In the genomic region with DNA sequence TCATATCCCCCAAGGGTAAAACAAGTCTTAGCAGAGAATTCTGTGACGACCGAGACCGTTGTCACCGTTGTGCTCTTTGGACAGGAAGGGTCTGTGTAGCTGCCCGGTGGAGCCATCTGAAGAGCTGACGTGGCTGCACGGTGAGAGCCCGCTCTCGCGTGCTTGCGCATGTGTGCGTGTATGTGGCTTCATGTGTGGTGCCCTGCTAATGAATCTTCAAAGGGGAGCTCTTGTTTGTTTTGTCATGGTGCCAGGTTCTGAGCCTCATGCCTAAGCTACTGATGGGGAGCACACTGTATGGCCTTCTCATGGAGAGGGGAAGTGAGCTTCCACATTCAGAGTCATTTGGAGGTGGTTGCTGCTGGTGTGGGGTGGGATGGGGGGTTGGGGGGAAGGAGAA, we compare ENCODE assay signal across 17 mouse cellular contexts.
DNase-seq lines count a peak whose midpoint lies in the region; ATAC-seq lines count a peak whose summit lies in the region.
"Had no signal": no experiment of that assay in that cellular context is flagged by ENCODE, and none has a peak within 500 bp of the region (broad histone marks: within the 10 kb centered on the region; RNA-seq: fewer than 3 reads in every experiment).

No protein-coding gene starts in this region.

- H3K27ac ChIP-seq in liver, embryonic 12.5 days: no peak overlapping the region
- H3K27ac ChIP-seq in liver, embryonic 11.5 days (ENCODE audit: low read depth, low read length): no peak overlapping the region
- no peak overlapping the region for H3K27ac ChIP-seq in stomach, embryonic 16.5 days (ENCODE audit: low read length)
- no peak overlapping the region for H3K27ac ChIP-seq in forebrain, embryonic 16.5 days (ENCODE audit: low read length)
- H3K27ac ChIP-seq: hindbrain, embryonic 15.5 days; kidney, embryonic 15.5 days; liver, embryonic 15.5 days; midbrain, embryonic 13.5 days; neural tube, embryonic 12.5 days had no signal

- no peaks in the 10 kb centered on the region for H3K27me3 ChIP-seq in liver, embryonic 12.5 days (replicated peaks)
- H3K27me3 ChIP-seq in liver, embryonic 11.5 days (replicated peaks; ENCODE audit: control insufficient read depth, insufficient read depth, low read length): no peaks in the 10 kb centered on the region
- H3K27me3 ChIP-seq in stomach, embryonic 16.5 days (ENCODE audit: control insufficient read depth, insufficient read depth, low read length): no peaks in the 10 kb centered on the region
- H3K27me3 ChIP-seq in forebrain, embryonic 16.5 days (replicated peaks; ENCODE audit: control insufficient read depth, insufficient read depth, low read length): peaks cover 3% of the 10 kb centered on the region; the same call in 1 of the 2 replicates
- H3K27me3 ChIP-seq: heart, embryonic 12.5 days; kidney, embryonic 15.5 days; liver, embryonic 15.5 days; midbrain, embryonic 13.5 days; neural tube, embryonic 12.5 days had no signal

- no peak overlapping the region for H3K4me3 ChIP-seq in liver, embryonic 12.5 days
- H3K4me3 ChIP-seq in liver, embryonic 11.5 days (ENCODE audit: low read depth, low read length): no peak overlapping the region
- no peak overlapping the region for H3K4me3 ChIP-seq in stomach, embryonic 16.5 days (replicated peaks; ENCODE audit: low read length)
- no peak overlapping the region for H3K4me3 ChIP-seq in forebrain, embryonic 16.5 days (replicated peaks; ENCODE audit: low read length)
- H3K4me3 ChIP-seq: heart, embryonic 12.5 days; hindbrain, embryonic 15.5 days; kidney, embryonic 15.5 days; liver, embryonic 15.5 days; midbrain, embryonic 13.5 days; neural tube, embryonic 12.5 days had no signal

- H3K9me3 ChIP-seq in liver, embryonic 12.5 days (replicated peaks): no peaks in the 10 kb centered on the region
- H3K9me3 ChIP-seq in liver, embryonic 11.5 days (ENCODE audit: control insufficient read depth, low read length): no peaks in the 10 kb centered on the region
- no peaks in the 10 kb centered on the region for H3K9me3 ChIP-seq in stomach, embryonic 16.5 days (replicated peaks; ENCODE audit: control insufficient read depth, low read length)
- no peaks in the 10 kb centered on the region for H3K9me3 ChIP-seq in forebrain, embryonic 16.5 days (ENCODE audit: control insufficient read depth, low read length)
- H3K9me3 ChIP-seq: heart, embryonic 12.5 days; hindbrain, embryonic 15.5 days; kidney, embryonic 15.5 days; liver, embryonic 15.5 days; midbrain, embryonic 13.5 days; neural tube, embryonic 12.5 days had no signal

- WGBS in liver, embryonic 12.5 days (ENCODE audit: insufficient replicate concordance): 87% methylated on average over 12 of the region's 12 CpGs
- WGBS in liver, embryonic 11.5 days: 88% methylated on average over 12 of the region's 12 CpGs
- 82% methylated on average over 12 of the region's 12 CpGs for WGBS in stomach, embryonic 16.5 days
- WGBS in forebrain, embryonic 16.5 days: 83% methylated on average over 12 of the region's 12 CpGs

- no peaks in the 10 kb centered on the region for H3K36me3 ChIP-seq in liver, embryonic 12.5 days
- no peaks in the 10 kb centered on the region for H3K36me3 ChIP-seq in liver, embryonic 11.5 days (ENCODE audit: control insufficient read depth, insufficient read depth, low read length)
- H3K36me3 ChIP-seq in stomach, embryonic 16.5 days (ENCODE audit: control insufficient read depth, insufficient read depth, low read length): no peaks in the 10 kb centered on the region
- no peaks in the 10 kb centered on the region for H3K36me3 ChIP-seq in forebrain, embryonic 16.5 days (ENCODE audit: control insufficient read depth, insufficient read depth)
- H3K36me3 ChIP-seq: heart, embryonic 12.5 days; hindbrain, embryonic 15.5 days; kidney, embryonic 15.5 days; liver, embryonic 15.5 days; midbrain, embryonic 13.5 days; neural tube, embryonic 12.5 days had no signal

- ATAC-seq in liver, embryonic 12.5 days: 0 out of 2 replicates have a peak, but pooled peaks have one; percentile 13
- ATAC-seq in liver, embryonic 11.5 days (replicated peaks; ENCODE audit: low FRiP score): no peak
- ATAC-seq in stomach, embryonic 16.5 days (ENCODE audit: insufficient read depth, low FRiP score): peak; percentile 30; the same call in 1 of the 2 replicates
- ATAC-seq in forebrain, embryonic 16.5 days: no peak
- ATAC-seq: forebrain, postnatal 0 days; intestine, postnatal 0 days; midbrain, embryonic 13.5 days had no signal

- no peak overlapping the region for H3K9ac ChIP-seq in liver, embryonic 12.5 days
- H3K9ac ChIP-seq in liver, embryonic 11.5 days (ENCODE audit: low read depth, low read length): no peak overlapping the region
- no peak overlapping the region for H3K9ac ChIP-seq in stomach, embryonic 16.5 days (ENCODE audit: low read length)
- no peak overlapping the region for H3K9ac ChIP-seq in forebrain, embryonic 16.5 days (replicated peaks; ENCODE audit: low read depth, low read length)
- H3K9ac ChIP-seq: forebrain, postnatal 0 days; heart, embryonic 12.5 days; hindbrain, embryonic 15.5 days; kidney, embryonic 15.5 days; liver, embryonic 15.5 days; midbrain, embryonic 13.5 days; neural tube, embryonic 12.5 days had no signal

- no peak overlapping the region for H3K4me2 ChIP-seq in liver, embryonic 12.5 days
- no peak overlapping the region for H3K4me2 ChIP-seq in liver, embryonic 11.5 days
- H3K4me2 ChIP-seq in stomach, embryonic 16.5 days (ENCODE audit: low read depth, low read length): no peak overlapping the region
- no peak overlapping the region for H3K4me2 ChIP-seq in forebrain, embryonic 16.5 days (ENCODE audit: low read length)
- H3K4me2 ChIP-seq: heart, embryonic 12.5 days; hindbrain, embryonic 15.5 days; kidney, embryonic 15.5 days; liver, embryonic 15.5 days; midbrain, embryonic 13.5 days; neural tube, embryonic 12.5 days had no signal

- peak; percentile 68 for DNase-seq in adrenal gland, postnatal 14 days
- DNase-seq in adrenal gland, adult 18-20 months (ENCODE audit: low spot score in 2 of 2): no peak
- DNase-seq in liver, embryonic 11.5 days (ENCODE audit: low spot score): no peak
- peak; percentile 38 to 58 for DNase-seq in adrenal gland, postnatal 36 days
- DNase-seq: cerebellum, adult 9-10 months; forebrain, postnatal 0 days; thymus, postnatal 36 days had no signal

- H3K4me1 ChIP-seq in liver, embryonic 12.5 days: peaks cover 16% of the 10 kb centered on the region
- H3K4me1 ChIP-seq in liver, embryonic 11.5 days (replicated peaks; ENCODE audit: control insufficient read depth, insufficient read depth, low read length): peaks cover 5% of the 10 kb centered on the region; the same call in 1 of the 2 replicates
- H3K4me1 ChIP-seq in stomach, embryonic 16.5 days (ENCODE audit: control insufficient read depth, insufficient read depth, low read length): peaks cover 22% of the 10 kb centered on the region
- no peaks in the 10 kb centered on the region for H3K4me1 ChIP-seq in forebrain, embryonic 16.5 days (replicated peaks; ENCODE audit: control insufficient read depth, insufficient read depth, low read length)

Comparison
In these comparisons a context has a peak if more than half of its experiments do, and no peak if none do; other contexts are left out.
1. DNase-seq: peak in adrenal gland, postnatal 14 days (single experiment) and adrenal gland, postnatal 36 days (2 of 2); none in adrenal gland, adult 18-20 months (0 of 2) and liver, embryonic 11.5 days (single experiment).
2. ATAC-seq: peak in liver, embryonic 12.5 days (single experiment) and stomach, embryonic 16.5 days (single experiment); none in liver, embryonic 11.5 days (single experiment) and forebrain, embryonic 16.5 days (single experiment).